Mouse (Mus musculus) bone marrow, adult 2 months (tissue): ENCODE data around the gene Kifc1. TPM values are rescaled to one million over a fixed set of nuclear protein-coding genes. Genes with fewer than 3 reads are reported as not detected.
A peak's percentile ranks its signal among the peaks of the same experiment; 100 is the strongest.

Source experiments
- H3K27ac ChIP-seq: fragments of 200-500 bp; 2 replicates; pipeline ENCODE4 v1.5.1; 2012; ENCODE audit warnings: low read depth, mild to moderate bottlenecking, control low read depth, inconsistent platforms, low read length; ENCODE audit not compliant: control insufficient read depth, poor library complexity, insufficient read depth
- H3K4me1 ChIP-seq: fragments of 200-500 bp; 2 replicates; pipeline ENCODE4 v1.6.1; 2011; ENCODE audit warnings: low read length; ENCODE audit not compliant: control insufficient read depth, insufficient read depth
- H3K4me3 ChIP-seq: fragments of 200-500 bp; replicated peaks from 2 replicates; pipeline ENCODE3; 2011; ENCODE audit warnings: mild to moderate bottlenecking, low read depth, low read length, control low read depth; ENCODE audit not compliant: control insufficient read depth
- CTCF ChIP-seq: fragments of 200-500 bp; IDR thresholded peaks from 2 replicates; pipeline ENCODE4 v1.5.1; 2011; ENCODE audit warnings: low read length, control low read depth; ENCODE audit not compliant: control insufficient read depth, insufficient read depth
- POLR2A ChIP-seq: fragments of 200-500 bp; IDR thresholded peaks from 2 replicates; pipeline ENCODE4 v1.6.1; 2011; ENCODE audit warnings: low read depth, mild to moderate bottlenecking, control low read depth, low read length, borderline replicate concordance; ENCODE audit not compliant: control insufficient read depth
- WGBS: fragments of 180-500 bp; shearing (Covaris S2); methylation state at CpG from one replicate; pipeline ENCODE4 v1.1.7; 2018; 5-methylcytosine and 5-hydroxymethylcytosine counted together
- polyA plus RNA-seq: library from polyadenylated mRNA; stranded (reverse); fragments of >200 nt; gene quantifications from 2 replicates; pipeline ENCODE4 v1.2.4, GENCODE M21; 2011; ENCODE audit warnings: low replicate concordance; ENCODE audit not compliant: missing spikeins, insufficient read depth, insufficient read length

The Kifc1 gene
- polyA plus RNA-seq, 1 experiment: 477 TPM

- Histone ChIP-seq H3K4me3 (peak overlapping the region; percentile 93), H3K4me1 (no peaks in the 10 kb centered on the region; the same call in 1 of the 2 replicates), H3K27ac (peak overlapping the region; percentile 99)
- WGBS: under 1% methylated on average over 45 of the region's 45 CpGs
- TF ChIP-seq CTCF: no peak
- TF ChIP-seq POLR2A: no peak
These were observed 40.1 kb upstream of the Kifc1 start for GRCm38 (mm10) chr17:33930280-33931158.

DNA sequence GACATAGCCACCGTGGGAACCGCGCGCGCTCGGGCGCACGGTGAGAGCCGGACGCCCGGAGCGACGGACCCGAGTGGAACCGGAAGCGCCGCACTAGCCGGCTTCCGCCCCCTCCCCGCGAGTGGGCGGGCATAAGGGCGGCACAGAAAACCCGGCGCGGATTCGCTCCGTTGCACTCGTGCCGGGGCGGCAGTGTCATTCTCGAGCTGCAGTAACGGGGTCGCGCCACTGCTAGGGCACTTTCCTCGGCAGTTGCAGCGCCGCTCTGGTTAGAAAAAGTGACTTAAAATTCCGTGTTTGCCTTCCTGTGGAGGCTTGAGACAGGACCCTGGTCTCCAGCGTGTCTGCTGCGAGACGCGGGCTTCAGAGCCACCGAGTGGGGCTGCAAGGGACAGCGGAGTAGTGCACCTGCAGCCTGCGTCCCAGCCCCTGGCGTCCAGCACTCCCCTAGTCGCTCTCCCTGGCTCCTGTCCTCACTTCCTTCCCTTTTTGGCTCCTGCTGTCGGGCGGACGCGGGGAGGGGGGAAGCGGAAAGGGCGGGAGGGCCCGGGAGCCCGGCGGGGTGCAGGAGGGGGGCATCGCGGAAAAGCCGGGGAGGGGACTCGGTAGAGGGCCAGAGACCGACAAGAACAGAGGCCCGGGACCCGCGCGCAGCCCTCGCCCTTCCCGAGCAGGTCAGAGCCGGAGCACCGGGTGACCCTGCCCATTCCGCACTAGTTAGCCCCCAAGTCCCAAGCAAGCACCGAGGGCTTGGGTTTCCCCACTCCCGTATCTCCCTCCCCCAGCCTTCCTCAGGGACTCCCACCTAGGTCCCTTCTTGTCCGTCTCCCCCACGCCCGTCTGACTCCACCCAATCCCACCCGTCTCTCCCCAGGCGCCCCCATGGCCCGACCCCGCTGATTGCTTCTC is 39.2 kb upstream of the Kifc1 start, which contains the start of gene Rgl2:
Gene Rgl2, plus strand, starts transcription at position 173 of the 909 bp plus-strand sequence.
- Histone ChIP-seq H3K4me1 (no peaks in the 10 kb centered on the region; the same call in 1 of the 2 replicates), H3K27ac (peak within 1 kb of the TSS; percentile 99), H3K4me3 (peak within 1 kb of the TSS; percentile 93)
- 1% methylated on average over 79 of the region's 80 CpGs for WGBS
- TF ChIP-seq CTCF: 0 out of 2 replicates have a peak, but pooled peaks have one; percentile 8
- TF ChIP-seq POLR2A: peak; percentile 57; the same call in 1 of the 2 replicates

GRCm38 (mm10) chr17:33928251-33928947 is 37.9 kb upstream of the Kifc1 start:
- Histone ChIP-seq H3K4me3 (peak overlapping the region; percentile 69), H3K4me1 (no peaks in the 10 kb centered on the region), H3K27ac (no peak overlapping the region)
- WGBS: 72% methylated on average over 21 of the region's 21 CpGs
- TF ChIP-seq CTCF (no peak), POLR2A (no peak)

- 83% methylated on average over 17 of the region's 17 CpGs for WGBS
- H3K4me1 ChIP-seq: no peaks in the 10 kb centered on the region; the same call in 1 of the 2 replicates
These were observed 35.9 kb upstream of the Kifc1 start for GRCm38 (mm10) chr17:33926207-33926932.

DNA sequence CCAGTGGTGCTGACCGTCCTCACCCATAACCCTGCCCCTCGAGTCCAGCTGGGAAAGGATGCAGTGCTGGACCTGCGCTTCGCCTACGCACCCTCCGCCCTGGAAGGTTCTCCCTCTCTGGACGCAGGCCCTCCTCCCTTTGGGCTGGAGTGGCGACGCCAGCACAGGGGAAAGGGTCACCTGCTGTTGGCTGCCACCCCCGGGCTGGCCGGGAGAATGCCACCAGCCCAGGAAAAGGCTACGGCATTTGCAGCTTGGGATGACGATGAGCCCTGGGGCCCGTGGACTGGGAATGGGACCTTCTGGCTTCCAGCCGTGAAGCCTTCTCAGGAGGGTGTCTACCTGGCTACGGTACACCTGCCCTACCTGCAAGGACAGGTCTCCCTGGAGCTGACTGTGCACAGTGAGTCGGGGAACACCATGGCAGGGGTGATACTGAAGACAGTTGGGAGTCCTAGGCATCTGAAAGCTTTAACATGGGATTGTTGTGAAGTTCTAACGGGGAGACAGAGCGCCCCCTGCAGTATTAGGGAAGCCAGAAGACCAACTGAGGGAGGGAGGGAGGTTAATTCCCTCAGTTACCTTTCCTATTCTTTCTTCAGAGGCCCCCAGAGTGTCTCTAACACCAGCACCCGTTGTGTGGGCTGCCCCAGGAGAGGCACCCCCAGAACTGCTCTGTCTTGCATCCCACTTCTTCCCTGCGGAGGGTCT is 35.1 kb upstream of the Kifc1 start:
- Histone ChIP-seq H3K4me3 (no peak overlapping the region), H3K4me1 (no peaks in the 10 kb centered on the region; the same call in 1 of the 2 replicates), H3K27ac (no peak overlapping the region)
- 90% methylated on average over 21 of the region's 21 CpGs for WGBS
- TF ChIP-seq CTCF: no peak
- no peak for TF ChIP-seq POLR2A

More at GRCm38 (mm10) chr17:33926207-33926932, 35.9 kb upstream of the Kifc1 start:
- Histone ChIP-seq H3K27ac (no peak overlapping the region), H3K4me3 (no peak overlapping the region)
- TF ChIP-seq CTCF: peak; percentile 17; the same call in 1 of the 2 replicates
- TF ChIP-seq POLR2A: no peak

- Histone ChIP-seq H3K4me1 (no peaks in the 10 kb centered on the region; the same call in 1 of the 2 replicates), H3K4me3 (no peak overlapping the region), H3K27ac (no peak overlapping the region)
- WGBS: 80% methylated on average over 10 of the region's 10 CpGs
- TF ChIP-seq POLR2A (no peak), CTCF (peak; percentile 46)
These were observed 34.3 kb upstream of the Kifc1 start for GRCm38 (mm10) chr17:33924577-33925283.

- WGBS: 85% methylated on average over 7 of the region's 7 CpGs
- Histone ChIP-seq H3K4me1 (peaks cover 4% of the 10 kb centered on the region; the same call in 1 of the 2 replicates), H3K4me3 (no peak overlapping the region), H3K27ac (no peak overlapping the region)
- no peak for TF ChIP-seq CTCF
- TF ChIP-seq POLR2A: no peak
These were observed 30.9 kb upstream of the Kifc1 start for GRCm38 (mm10) chr17:33921361-33921760.
